Mouse (Mus musculus) midbrain, embryonic 14.5 days (tissue): ENCODE results near the gene Mmp24. TPM values are rescaled to one million over a fixed set of nuclear protein-coding genes. Genes with fewer than 3 reads are reported as not detected.

Source experiments
- ATAC-seq: fragments of 200-750 bp; cut with Nextera tagmentation; 2 replicates; pipeline ENCODE4 v1.8.0; 2017; ENCODE audit warnings: moderate number of reproducible peaks, moderate library complexity; ENCODE audit not compliant: low FRiP score, low TSS enrichment
- DNase-seq: peaks from one replicate; pipeline ENCODE4 v3.0.0-alpha.2; 2015
- H3K27ac ChIP-seq: fragments of 300-500 bp; sonication (generic); replicated peaks from 2 replicates; pipeline ENCODE4 v1.5.1; 2014; ENCODE audit warnings: mild to moderate bottlenecking, low read depth, low read length, moderate library complexity
- H3K27me3 ChIP-seq: fragments of 300-500 bp; sonication (generic); 2 replicates; pipeline ENCODE4 v1.6.1; 2014; ENCODE audit warnings: low read length, control low read depth, mixed read lengths; ENCODE audit not compliant: control insufficient read depth, insufficient read depth
- H3K36me3 ChIP-seq: fragments of 300-500 bp; sonication (generic); 2 replicates; pipeline ENCODE4 v1.6.1; 2014; ENCODE audit warnings: low read length, control low read depth; ENCODE audit not compliant: control insufficient read depth, insufficient read depth
- H3K4me1 ChIP-seq: fragments of 300-500 bp; sonication (generic); 2 replicates; pipeline ENCODE4 v1.6.1; 2014; ENCODE audit warnings: mild to moderate bottlenecking, antibody characterized with exemption, low read length, control low read depth; ENCODE audit not compliant: control insufficient read depth, insufficient read depth
- H3K4me2 ChIP-seq: fragments of 300-500 bp; sonication (generic); 2 replicates; pipeline ENCODE4 v1.6.1; 2014; ENCODE audit warnings: mild to moderate bottlenecking, low read length, moderate library complexity
- H3K4me3 ChIP-seq: fragments of 300-500 bp; sonication (generic); replicated peaks from 2 replicates; pipeline ENCODE4 v1.5.1; 2014; ENCODE audit warnings: low read depth, low read length
- H3K9ac ChIP-seq: fragments of 300-500 bp; sonication (generic); replicated peaks from 2 replicates; pipeline ENCODE4 v1.6.1; 2014; ENCODE audit warnings: mild to moderate bottlenecking, low read length, moderate library complexity
- H3K9me3 ChIP-seq: fragments of 300-500 bp; sonication (generic); 2 replicates; pipeline ENCODE4 v1.6.1; 2016; ENCODE audit warnings: low read length, control low read depth, mixed read lengths; ENCODE audit not compliant: control insufficient read depth
- WGBS: fragments of 180-500 bp; shearing (Covaris S2); extraction: QIAGEN DNeasy Blood & Tissue Kit; methylation state at CpG from one replicate; pipeline ENCODE4 v1.1.7; 2014; 5-methylcytosine and 5-hydroxymethylcytosine counted together
- polyA plus RNA-seq: library from polyadenylated mRNA; unstranded; fragments of >200 nt; fragmentation: Nextera tagmentation; extraction: Ambion mirVana; gene quantifications from 2 replicates; pipeline ENCODE4 v1.2.1, GENCODE M21; 2014

Mmp24 gene
- polyA plus RNA-seq, 1 experiment from 2014 or later = 17.7 TPM

- H3K9me3 ChIP-seq = no peaks in the 10 kb centered on the region
- no peaks in the 10 kb centered on the region for H3K27me3 ChIP-seq
- H3K9ac ChIP-seq = no peak overlapping the region
- H3K36me3 ChIP-seq = peaks cover 41% of the 10 kb centered on the region
- H3K4me2 ChIP-seq = no peak overlapping the region
- DNase-seq (no peak), ATAC-seq (no peak)
- H3K27ac ChIP-seq = no peak overlapping the region
- WGBS = 54% methylated on average over 3 of the region's 3 CpGs
- H3K4me3 ChIP-seq = no peak overlapping the region
- no peaks in the 10 kb centered on the region for H3K4me1 ChIP-seq
Measured at GRCm38 (mm10) chr2:155802761-155803160, 27.6 kb downstream of the Mmp24 start.

GRCm38 (mm10) chr2:155804053-155804452 lies 28.9 kb downstream of the Mmp24 start:
- H3K27ac ChIP-seq = no peak overlapping the region
- H3K4me3 ChIP-seq = no peak overlapping the region
- no peak overlapping the region for H3K9ac ChIP-seq
- 82% methylated on average over 5 of the region's 5 CpGs for WGBS
- H3K27me3 ChIP-seq = no peaks in the 10 kb centered on the region
- H3K9me3 ChIP-seq = no peaks in the 10 kb centered on the region
- ATAC-seq (no peak), DNase-seq (no peak)
- no peak overlapping the region for H3K4me2 ChIP-seq
- H3K4me1 ChIP-seq = no peaks in the 10 kb centered on the region
- peaks cover 34% of the 10 kb centered on the region for H3K36me3 ChIP-seq

DNA sequence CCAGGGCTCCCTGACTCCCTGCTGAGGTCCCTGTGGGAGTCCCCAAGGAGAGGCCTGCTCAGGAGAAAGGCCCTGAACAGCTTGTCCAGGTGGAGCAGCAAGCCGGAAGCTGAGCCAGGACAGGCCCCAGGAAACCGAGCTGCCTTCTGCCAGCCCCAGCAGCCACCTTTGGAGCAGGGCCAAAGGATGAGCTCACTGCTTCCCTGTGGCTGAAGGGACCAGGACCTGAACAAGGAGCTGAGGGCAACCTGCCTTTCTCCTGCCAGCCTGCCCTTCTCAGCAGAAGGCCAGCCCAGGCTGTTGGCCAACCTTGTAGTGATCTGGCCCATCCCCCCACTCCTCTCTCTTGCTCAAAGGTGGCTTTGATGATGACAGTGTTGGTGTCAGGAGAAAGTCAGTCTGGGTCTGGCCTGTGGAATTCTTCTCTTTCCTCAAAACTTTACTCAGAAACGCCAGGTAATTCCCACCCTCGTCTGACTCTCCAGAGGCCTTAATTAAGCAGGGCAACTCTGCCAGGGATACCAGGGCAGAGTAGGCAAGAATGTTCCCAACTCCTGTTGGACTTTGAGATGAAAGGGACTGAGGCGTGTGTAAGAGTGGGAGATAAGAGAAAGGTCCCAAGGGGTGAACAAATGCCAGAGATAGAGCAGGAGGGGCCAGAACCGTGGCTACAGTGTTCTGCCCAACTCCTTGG lies 30.2 kb downstream of the Mmp24 start:
- DNase-seq (peak; percentile 17), ATAC-seq (no peak)
- whole genome bisulfite sequencing = 62% methylated on average over 6 of the region's 6 CpGs
- Histone ChIP-seq H3K9ac (no peak overlapping the region), H3K27me3 (no peaks in the 10 kb centered on the region), H3K36me3 (peaks cover 27% of the 10 kb centered on the region), H3K4me3 (no peak overlapping the region), H3K27ac (no peak overlapping the region), H3K4me2 (no peak overlapping the region), H3K4me1 (no peaks in the 10 kb centered on the region), H3K9me3 (no peaks in the 10 kb centered on the region)

GRCm38 (mm10) chr2:155805925-155806255 lies 30.7 kb downstream of the Mmp24 start:
- H3K4me3 ChIP-seq = no peak overlapping the region
- 85% methylated on average over 6 of the region's 6 CpGs for WGBS
- H3K27me3 ChIP-seq = no peaks in the 10 kb centered on the region
- no peak overlapping the region for H3K9ac ChIP-seq
- no peaks in the 10 kb centered on the region for H3K4me1 ChIP-seq
- ATAC-seq (no peak), DNase-seq (no peak)
- no peak overlapping the region for H3K4me2 ChIP-seq
- H3K27ac ChIP-seq = no peak overlapping the region
- no peaks in the 10 kb centered on the region for H3K9me3 ChIP-seq
- H3K36me3 ChIP-seq = peaks cover 26% of the 10 kb centered on the region

DNA sequence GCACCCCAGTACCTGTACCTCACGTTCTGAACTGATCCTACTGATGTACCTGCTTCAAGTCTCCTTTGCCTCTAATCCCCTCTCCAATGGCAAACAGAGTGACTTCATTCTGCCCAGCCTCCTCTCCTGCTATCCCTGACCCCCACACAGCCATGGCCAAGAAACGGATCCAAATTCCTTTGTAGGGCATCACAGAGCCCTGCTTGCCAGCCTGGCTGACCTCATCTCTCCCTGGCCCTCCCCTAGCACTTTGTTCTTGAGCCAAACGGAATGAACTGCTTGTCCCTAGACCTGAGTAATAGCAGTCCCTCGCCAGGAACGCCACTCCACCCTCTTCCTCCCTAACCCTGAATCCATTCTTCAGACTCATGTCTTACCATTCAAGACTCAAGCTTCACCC lies 31.4 kb downstream of the Mmp24 start:
- 76% methylated on average over 5 of the region's 5 CpGs for WGBS
- DNase-seq (no peak), ATAC-seq (no peak)
- H3K27ac ChIP-seq = no peak overlapping the region
- no peak overlapping the region for H3K4me3 ChIP-seq
- peaks cover 21% of the 10 kb centered on the region; the same call in 1 of the 2 replicates for H3K36me3 ChIP-seq
- H3K27me3 ChIP-seq = no peaks in the 10 kb centered on the region
- H3K9ac ChIP-seq = no peak overlapping the region
- H3K4me2 ChIP-seq = no peak overlapping the region
- no peaks in the 10 kb centered on the region for H3K9me3 ChIP-seq
- H3K4me1 ChIP-seq = no peaks in the 10 kb centered on the region

DNA sequence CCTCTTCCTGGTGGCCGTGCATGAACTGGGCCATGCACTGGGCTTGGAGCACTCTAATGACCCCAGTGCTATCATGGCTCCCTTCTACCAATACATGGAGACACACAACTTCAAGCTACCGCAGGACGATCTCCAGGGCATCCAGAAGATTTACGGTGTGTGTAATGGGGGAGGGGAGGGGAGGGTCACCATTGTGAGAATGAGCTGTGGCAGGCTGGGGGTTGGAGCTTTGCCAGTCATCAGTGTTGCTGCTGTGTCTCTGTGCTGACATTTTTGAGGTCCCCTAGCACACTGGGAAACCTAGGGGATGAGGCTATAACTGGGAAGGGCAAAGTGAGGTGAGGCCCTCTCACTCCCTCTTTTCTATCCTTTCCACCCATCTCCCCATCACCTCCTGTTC lies 32.3 kb downstream of the Mmp24 start:
- 75% methylated on average over 4 of the region's 4 CpGs for WGBS

GRCm38 (mm10) chr2:155809620-155810019 lies 34.5 kb downstream of the Mmp24 start:
- DNase-seq (no peak), ATAC-seq (no peak)
- H3K4me2 ChIP-seq = no peak overlapping the region
- no peak overlapping the region for H3K27ac ChIP-seq
- no peak overlapping the region for H3K9ac ChIP-seq
- H3K9me3 ChIP-seq = no peaks in the 10 kb centered on the region
- 85% methylated on average over 4 of the region's 4 CpGs for WGBS
- H3K4me3 ChIP-seq = no peak overlapping the region
- H3K27me3 ChIP-seq = no peaks in the 10 kb centered on the region
- H3K4me1 ChIP-seq = no peaks in the 10 kb centered on the region
- H3K36me3 ChIP-seq = peaks cover 28% of the 10 kb centered on the region

More for the DNA sequence above, 32.3 kb downstream of the Mmp24 start:
- no peak for DNase-seq
- Histone ChIP-seq H3K36me3 (peaks cover 24% of the 10 kb centered on the region), H3K9me3 (no peaks in the 10 kb centered on the region), H3K9ac (no peak overlapping the region), H3K27ac (no peak overlapping the region), H3K27me3 (no peaks in the 10 kb centered on the region), H3K4me1 (no peaks in the 10 kb centered on the region), H3K4me3 (no peak overlapping the region), H3K4me2 (no peak overlapping the region)
- ATAC-seq = no peak

- H3K27me3 ChIP-seq = no peaks in the 10 kb centered on the region
- 46% methylated on average over 16 of the region's 16 CpGs for WGBS
- H3K4me1 ChIP-seq = no peaks in the 10 kb centered on the region
- peaks cover 41% of the 10 kb centered on the region for H3K36me3 ChIP-seq
- H3K4me3 ChIP-seq = no peak overlapping the region
- H3K9me3 ChIP-seq = no peaks in the 10 kb centered on the region
- H3K4me2 ChIP-seq = no peak overlapping the region
- H3K27ac ChIP-seq = no peak overlapping the region
- no peak for ATAC-seq
- peak; percentile 82 for DNase-seq
- H3K9ac ChIP-seq = no peak overlapping the region
Measured at GRCm38 (mm10) chr2:155811821-155812396, 36.8 kb downstream of the Mmp24 start.

- ATAC-seq = no peak
- no peak overlapping the region for H3K4me2 ChIP-seq
- 0 out of 2 replicates have a peak, but pooled peaks cover 1% of the 10 kb centered on the region for H3K4me1 ChIP-seq
- no peaks in the 10 kb centered on the region for H3K9me3 ChIP-seq
- no peak for DNase-seq
- H3K27me3 ChIP-seq = no peaks in the 10 kb centered on the region
- H3K36me3 ChIP-seq = peaks cover 41% of the 10 kb centered on the region
- no peak overlapping the region for H3K4me3 ChIP-seq
- no peak overlapping the region for H3K9ac ChIP-seq
- H3K27ac ChIP-seq = no peak overlapping the region
- WGBS = 88% methylated on average over 4 of the region's 4 CpGs
Measured at GRCm38 (mm10) chr2:155812637-155813036, 37.5 kb downstream of the Mmp24 start.
